Mouse (Mus musculus) kidney, adult 11 months (tissue): Measurements from ENCODE around the gene B3gat3.

Experiments
- DNase-seq: peaks from one replicate; pipeline ENCODE4 v3.0.0; 2022

The B3gat3 gene

DNA sequence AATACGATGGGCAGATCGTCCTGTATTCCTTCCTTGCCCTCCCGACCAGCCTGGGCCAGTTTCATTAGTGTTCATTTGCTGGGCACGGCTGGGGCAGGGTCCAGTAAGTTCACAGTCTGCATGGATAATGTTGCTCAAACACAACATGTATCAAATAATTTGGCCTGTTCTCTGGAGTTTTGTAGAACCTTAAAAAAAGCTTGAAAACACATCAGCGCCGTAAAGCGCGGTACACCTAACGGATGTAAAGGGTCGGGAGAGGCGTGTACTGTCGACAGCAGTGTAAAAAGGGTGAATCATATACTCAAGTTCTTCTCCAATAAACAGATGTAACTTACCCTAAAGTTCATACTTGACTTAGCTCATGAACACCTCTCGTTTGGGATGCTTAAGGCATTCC is 21.6 kb upstream of the B3gat3 start:
- DNase-seq = no peak

DNA sequence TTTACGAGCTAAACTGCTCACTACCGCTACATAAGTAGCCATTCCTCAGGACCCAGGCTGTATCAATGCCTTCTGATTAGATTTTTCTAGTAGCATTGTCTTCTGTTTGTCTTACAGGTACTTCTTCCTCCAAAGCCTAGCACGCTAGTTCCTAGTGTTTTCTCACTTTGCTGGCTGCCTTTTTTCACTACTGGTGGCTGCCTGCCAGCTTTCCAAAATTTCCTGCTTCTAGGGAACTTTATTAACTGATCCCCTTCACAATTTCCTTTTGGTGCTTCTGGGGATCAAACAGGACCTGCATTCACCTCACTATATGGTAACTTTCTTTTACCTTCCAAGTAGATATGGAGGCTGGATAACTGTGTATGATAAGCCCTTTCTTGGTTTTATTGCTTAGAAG is 21.1 kb upstream of the B3gat3 start:
- no peak for DNase-seq

DNA sequence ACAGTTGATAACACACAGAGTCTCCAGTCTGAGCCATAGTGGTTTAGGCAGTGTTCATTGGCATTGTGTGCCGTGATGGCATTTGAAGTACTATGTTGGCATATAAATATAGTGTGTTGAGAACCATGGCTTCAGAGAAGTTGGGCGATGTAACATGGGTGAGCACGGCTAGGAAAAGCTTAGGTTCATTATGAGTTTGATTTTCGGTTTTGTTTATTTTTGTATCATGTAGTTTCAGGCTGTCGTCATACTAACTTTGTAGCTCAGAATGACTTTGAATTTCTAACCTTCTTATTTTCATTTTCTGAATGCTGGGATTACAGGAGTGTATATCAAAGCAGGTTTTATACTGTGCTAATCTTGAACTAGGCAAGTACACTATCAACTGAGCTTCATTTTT is 16.8 kb upstream of the B3gat3 start:
- no peak for DNase-seq

DNA sequence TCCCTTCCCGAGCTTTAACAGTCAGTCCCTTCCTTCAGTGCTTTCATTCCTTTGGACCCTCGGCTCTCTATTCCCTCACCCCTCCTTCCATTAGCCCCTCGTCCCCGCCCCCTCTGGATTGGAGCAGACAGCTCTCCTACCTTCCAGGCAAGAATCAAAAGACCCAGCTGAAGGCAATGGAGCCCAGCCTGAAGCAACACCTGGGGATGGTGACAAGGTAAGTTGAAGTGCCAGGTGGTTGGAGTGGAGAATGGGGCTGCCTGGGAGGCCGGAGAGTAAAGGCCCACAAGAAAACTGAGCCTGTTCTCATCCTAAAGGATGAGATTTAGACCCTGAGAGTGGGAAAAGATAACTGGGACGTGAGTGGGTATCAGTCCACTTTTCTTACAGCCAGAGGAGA is 11.6 kb upstream of the B3gat3 start:
- DNase-seq = no peak

DNA sequence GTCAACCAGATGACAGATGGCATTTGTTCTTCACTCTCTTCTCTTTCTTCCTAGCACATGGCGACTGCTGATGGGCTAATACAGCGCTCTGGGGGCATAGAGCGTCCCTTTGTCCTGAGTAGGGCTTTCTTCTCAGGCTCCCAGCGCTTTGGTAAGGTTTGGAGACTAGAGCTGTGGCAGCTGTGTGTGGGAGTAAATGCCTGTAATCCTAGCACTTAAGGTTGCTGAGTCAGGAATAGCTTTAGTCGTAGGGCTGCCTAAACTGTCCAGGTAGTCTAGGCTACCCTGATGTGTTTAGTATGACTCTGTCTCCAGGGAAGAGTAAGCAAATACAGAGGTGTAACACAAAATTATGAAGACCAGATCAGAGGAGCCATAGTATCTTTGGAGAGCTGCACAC is 8.4 kb upstream of the B3gat3 start:
- DNase-seq = no peak

DNA sequence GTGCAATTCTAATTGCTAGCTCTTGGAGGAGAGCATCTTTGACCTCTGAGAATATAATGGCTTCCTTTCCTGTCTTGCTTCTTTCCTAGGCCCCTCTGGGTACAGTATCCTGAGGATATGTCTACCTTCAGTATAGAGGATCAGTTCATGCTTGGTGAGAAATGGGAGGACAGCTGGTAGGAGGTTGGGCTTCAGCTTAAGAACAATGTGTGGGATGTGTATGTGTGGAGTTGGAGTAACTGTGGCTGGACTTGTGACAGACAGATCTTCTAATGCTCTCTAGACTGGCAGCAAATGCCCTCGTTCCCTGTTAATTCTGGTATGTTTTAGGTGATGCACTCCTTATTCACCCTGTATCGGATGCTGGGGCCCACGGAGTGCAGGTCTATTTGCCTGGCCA is 6.0 kb upstream of the B3gat3 start:
- DNase-seq = no peak

DNA sequence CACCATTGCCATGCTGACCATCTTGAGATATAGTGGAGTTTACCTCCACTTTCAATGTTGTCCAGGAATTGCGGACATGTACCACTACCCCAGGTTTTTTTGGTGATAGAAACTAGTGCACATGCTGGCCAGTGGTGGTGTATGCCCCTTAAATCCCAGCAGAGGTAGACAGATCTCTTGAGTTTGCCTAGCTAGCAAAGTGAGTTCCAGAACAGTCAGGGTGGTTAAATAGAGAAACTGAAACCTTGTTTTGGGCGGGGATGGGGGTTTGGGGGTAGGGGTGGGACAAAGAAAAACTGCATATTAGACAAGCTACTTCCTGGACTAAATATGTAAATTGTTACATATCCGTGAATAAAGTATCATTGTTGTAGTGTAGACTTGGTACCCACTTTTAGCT is 1.2 kb upstream of the B3gat3 start:
- DNase-seq = no peak

DNA sequence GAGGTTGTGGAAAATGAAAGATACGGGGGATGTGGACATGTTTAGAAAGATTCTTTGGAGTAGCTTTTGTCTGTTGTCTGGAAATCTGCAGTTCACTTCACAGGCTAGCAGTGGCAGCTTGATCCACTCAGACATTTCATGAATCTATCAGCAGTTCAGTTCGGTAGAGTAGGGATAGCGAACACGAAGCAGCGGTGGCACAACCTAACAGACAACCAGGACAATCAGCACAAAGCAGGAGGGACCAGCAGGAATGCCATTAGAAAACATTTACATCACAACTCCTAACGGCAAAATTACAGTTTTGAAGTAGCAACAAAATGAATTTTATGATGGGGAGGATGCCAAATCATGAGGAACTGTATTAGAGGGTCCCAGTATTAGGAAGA is 496 bp upstream of the B3gat3 start:
- no peak for DNase-seq

DNA sequence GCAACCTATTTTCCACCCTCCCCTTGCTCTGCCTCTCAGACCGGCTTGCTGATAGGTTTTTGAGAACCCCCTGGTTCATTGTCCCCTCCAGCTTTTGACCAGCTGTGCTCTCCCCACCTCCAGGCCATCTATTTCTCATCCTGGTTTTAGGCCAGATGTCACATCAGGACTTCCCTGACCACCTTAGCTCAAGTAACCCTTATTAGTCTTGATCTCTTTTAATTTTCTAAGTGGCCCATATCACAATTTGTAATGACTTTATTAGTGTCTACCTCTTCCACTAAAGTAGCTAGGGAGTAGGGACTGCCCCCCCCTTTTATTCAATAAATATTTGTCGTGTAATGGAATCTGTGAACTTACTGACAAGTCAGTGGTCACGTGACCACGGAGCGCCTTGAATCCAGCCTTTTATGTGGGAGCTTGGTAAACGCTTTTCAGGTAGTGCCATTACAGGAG is 690 bp downstream of the B3gat3 start:
- DNase-seq = no peak

DNA sequence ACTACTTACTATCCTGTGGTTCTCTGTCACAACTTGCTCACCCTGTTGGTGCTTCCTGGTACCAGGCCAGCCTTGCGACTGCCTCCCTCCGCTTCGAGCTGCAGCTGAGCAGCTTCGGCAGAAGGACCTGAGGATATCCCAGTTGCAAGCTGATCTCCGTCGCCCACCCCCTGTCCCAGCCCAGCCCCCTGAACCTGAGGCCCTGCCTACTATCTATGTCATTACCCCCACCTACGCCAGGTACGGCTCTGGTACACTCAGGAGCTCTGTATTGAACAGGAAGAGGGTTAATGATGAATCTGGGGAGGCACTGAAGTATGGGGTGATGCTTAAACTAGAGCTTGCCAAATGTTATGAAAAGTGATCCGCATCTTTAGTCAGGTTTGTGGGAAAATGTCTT is 1.6 kb downstream of the B3gat3 start:
- no peak for DNase-seq

DNA sequence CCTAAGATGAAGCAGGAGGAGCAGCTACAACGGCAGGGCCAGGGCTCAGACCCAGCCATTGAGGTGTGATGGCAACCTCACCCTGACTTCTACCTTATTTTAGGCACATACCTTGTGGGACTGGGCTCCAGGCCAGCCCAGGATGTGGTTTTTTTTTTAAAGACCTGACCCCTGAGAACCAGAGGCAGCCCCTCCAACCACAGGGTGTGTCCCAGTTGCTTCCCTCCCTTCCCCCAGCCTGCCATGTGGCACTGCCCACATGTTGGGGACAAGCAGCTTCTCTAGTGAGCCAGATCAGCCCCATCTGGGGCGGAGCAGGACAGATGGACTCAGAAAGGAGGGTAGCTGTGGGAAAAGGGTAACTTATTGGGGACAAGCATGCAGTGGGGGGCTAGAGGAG is 6.6 kb downstream of the B3gat3 start:
- no peak for DNase-seq

DNA sequence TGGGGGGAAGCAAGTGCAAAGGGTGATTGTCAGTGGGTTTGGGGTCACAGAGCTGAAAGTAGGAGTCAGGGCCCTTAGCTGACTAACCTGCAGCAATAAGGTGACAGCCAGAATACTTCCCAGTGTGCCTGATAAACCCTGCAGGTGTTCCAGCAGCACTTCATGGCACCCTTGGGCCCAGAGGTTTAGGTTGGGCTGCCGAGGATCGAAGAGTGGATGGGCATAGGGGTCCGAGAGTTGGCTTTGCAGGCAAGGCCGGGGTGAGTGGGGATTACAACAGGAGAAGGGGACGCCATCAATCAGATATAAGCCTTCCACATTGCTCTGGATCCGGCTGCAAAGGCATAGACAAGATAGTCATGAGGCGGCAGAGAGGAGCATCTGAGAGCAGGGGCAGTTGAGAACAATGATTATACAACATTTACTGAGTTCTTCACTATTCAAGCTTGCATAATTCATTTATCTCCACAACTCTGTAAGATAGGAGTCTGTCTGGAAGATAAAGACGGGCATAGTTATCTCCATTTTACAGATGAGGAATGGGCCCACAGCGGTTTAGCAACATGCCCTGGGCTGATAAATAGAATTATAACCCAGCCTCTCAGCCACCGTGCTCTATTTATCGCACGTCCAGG is 7.8 kb downstream of the B3gat3 start:
- no peak for DNase-seq

DNA sequence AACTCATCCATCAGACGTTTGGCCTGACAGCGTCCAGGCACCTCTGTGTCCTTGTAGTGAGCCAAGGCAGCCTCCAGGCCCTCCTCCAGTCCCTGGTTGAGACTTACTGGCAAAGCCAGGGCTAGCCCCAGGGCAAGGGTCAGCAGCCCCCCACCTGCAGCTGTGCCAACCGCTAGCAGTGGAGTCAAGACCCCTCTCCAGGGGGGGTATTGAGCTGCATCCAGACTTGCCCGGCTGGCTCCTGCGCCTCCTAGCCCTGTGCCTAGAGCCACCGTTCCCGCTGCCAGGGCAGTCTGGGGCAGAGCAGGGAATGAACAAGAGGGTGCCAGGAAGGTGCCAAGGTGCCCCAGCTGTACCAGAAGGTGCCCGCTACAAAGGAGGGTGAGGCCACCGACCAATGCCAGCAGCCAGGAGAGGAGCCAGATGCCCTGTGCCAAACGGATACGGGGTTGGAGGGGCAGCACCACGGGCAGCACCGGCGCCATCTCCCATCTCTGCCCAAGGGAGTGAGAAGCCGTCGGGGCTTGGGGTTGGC is 8.6 kb downstream of the B3gat3 start:
- DNase-seq = no peak

DNA sequence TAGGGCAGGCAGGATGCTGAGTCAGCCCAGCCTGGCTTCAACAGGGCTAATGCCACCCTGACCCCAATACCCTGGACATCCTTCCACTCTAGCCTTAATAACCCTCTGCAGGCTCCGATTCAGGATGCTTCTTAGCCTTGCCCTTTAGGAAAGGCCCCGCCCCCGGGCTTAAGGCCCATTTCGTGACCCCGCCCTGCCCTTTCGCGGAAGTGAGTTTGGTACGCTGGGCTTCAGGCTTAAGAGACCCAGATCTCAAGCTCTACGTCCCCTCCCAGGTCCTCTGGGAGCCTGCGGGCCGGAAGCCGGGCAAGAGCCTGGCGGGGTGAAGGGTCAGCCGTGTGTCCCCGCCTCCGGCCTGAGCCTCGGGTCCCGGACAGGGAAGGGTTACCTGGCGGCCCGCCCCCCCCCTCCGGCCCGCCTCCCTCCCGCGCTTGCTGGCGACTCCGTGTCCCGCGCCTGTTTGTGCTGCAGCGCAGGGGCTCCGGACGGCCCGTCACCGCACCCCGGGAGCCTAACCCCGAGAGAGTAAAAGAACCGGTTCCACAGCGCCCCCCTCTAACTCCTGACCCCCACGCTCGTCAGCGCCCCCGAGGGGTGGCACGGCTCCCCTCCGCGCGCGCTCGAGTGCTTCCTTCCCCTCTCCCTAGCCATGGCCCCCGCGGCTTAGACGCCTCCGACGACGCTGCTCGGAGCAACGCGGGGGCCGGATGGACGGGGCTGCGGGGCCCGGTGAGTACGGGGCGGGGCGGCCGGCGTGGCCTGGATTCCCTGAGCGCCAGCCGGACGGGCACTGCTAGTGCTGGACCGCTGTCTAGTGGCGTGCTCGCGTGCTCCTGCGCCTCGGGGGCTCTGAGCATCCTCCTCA is 9.3 kb downstream of the B3gat3 start, which contains the start of the genes Rom1 and Eml3:
Rom1 (minus strand) TSS at position 133 of the 865 bp plus-strand sequence.
Eml3 (plus strand) TSS at position 329 of the 865 bp plus-strand sequence.
- peak; percentile 93 for DNase-seq

DNA sequence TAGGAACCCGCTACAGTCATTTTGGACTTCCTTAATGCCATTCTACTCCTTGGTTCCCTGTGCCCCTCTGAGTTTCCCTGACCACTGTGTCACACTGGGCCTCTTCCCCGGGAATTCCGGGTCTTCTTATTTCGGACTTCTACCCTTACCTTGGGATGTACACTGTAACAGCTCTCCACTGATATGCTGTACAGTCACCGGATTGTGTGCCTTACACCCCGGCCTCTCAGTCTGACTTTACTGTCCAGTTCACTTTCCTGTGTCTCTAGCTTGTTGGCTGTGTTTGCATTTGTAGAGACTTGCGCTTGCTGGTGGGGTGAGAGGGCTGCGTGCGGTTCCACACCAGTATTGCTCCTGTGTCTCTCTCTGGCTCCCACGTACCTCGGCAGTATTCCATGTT is 9.9 kb downstream of the B3gat3 start:
- DNase-seq = no peak

DNA sequence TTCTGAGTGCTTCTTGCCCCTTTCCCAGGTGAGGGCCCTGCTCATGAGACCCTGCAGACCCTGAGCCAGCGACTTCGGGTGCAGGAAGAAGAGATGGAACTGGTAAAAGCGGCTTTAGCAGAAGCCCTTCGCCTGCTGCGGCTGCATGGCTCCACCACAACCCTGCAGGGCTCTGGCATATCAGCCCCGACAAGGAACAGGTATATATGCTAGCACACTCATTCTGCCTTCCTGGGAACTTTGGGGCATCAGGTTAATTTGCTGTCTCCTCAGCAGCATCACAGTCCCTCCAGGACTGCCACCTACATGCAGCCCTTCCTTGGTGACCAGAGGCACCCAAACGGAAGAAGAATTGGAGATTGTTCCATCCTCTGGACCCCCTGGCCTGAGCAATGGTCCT is 10.6 kb downstream of the B3gat3 start:
- DNase-seq = no peak

DNA sequence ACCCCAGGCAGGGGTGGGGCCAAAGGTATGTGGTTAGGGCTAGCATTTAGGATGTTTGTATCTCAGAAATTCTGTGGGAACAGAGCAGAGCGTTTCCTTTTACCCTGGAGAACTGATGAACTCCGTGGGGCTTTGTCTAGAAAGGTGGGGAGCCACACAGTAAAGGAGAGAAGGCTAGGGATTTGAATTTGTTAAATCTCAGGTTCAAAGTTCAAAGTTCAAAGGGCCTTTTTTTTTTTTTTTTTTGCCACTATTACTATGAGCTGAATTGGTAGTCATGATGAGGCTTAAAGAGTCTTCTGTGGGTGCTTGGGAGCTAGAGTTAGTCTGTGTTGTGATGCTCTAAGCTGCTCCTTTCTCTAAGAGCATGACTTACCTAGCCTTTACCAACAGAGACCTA is 16.6 kb downstream of the B3gat3 start:
- no peak for DNase-seq

DNA sequence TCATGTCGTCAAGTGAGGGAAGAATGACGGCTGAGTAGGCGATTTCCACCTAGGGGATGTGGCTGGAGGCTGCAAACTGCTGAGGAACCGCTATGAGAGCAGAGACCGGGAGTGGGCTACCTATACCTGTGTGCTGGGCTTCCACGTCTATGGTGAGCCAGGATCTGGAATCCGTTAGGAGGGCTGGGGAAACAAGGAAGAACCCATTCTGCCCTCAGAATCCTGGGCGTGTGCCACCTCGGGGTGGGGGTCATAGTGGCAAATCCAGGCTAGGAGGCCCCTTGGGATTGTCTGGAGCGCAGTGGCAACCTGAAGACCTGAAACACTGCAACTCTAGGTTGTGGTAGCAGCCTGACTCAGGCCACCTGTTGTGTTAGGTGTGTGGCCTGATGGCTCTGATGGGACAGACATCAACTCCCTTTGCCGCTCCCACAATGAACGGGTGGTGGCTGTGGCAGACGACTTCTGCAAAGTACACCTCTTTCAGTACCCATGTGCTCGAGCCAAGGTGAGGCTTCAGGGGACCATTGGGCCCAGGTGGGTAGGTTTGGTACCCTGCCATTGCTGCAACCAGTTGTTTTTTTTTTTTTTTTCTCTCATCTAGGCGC is 20.5 kb downstream of the B3gat3 start:
- DNase-seq = no peak

DNA sequence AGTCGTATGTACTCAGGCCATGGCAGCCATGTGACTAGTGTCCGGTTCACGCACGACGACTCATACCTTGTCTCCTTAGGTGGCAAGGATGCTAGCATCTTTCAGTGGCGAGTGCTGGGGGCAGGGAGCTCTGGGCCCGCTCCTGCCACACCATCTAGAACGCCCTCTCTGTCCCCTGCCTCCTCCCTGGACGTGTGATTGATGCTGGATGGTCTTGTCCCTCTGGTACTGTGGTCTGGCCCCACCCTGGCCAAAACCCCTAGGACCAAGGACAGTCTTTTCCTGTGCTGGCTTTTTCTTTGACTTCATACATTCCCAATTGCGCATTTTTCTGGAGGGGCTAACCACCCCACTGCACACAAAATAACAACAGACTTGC is 21.0 kb downstream of the B3gat3 start:
- no peak for DNase-seq

DNA sequence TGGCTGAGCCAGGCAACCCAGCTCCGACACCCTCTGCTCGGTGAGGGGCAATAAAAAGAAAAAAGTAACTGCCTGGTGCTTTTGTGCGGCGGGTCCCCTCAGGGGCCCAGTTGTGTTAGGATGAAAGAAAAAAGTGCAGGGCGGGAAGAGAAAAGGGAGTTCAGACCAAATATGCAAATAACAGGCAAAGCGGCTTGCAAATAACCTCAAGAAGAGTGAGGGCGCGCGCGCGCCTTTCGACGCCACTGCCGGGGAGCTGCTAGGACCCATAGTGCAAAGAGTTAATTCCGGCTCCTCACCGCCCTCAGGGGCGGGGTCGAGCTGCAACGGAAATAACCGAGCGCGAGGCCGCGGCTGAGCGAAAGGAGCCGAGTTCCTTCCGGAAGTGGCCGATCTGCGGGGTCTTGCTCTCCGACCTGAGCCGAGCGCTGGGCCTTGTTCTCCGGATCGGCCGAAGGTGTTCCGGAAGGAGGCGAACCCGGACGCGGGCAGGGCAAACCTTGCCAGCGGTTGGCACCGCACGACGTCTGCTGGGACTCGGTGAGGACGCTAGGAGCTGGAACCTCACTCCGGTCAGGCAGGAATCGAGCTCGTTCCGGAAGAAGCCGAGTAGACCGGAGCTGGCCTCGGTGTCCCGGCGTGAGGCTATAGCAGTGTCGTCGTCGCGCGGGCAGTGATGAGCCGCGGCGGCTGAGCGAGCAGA is 21.5 kb downstream of the B3gat3 start, which contains the start of gene Mta2:
Mta2 (plus strand) TSS at position 361 of the 703 bp plus-strand sequence.
- peak; percentile 95 for DNase-seq

DNA sequence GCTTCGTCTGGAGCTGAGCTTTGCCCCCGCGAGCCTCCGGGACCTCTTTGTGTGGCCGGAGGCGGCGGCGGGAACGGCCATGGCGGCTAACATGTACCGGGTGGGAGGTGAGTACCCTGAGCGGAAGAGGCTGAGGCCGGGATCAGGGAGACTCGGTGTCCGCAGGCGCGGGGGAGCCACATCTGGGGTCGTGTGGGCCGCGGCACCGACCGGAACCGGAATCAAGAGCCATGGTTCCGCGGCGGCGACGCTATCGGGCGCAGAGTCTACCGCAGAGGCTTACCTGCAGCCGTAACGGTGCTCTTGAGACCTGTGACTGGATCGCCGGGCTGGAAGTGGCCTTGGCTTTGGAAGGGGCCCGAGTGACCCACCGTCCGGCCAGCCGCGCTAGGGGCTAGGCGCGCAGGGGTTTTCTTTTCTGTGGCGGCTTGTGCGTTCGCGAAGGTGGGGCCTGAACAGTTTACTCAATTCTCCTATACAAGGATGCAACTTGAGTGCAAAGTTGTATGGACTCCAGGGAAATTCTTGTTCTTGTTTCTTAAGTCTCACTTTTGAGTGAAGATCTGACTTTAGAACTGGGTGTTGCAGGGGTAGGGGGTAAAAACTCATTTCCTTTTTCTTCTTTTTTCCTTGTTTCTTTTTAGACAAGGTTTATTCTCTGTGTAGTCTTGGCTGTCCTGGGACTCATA is 22.2 kb downstream of the B3gat3 start:
- no peak for DNase-seq

DNA sequence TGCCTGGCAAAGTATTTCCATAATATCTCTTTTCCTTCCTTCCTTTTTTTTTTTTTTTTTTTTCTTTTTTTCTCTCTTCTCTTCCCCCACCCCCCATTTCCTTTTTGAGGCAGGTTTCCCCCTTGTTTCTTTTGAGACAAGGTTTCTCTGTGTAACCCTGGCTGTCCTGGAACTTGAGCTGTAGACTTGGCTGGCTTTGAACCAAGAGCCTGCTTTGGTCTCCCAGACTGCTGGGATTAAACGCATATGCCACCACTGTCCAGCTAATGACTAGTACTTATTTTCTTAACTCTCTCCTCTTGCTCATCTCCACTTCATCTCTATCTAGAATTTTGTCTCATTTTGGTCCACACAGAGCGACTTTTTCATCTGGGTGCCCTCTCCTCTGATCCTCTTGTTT is 22.9 kb downstream of the B3gat3 start:
- DNase-seq = no peak
